Comparison of ENCODE assay signal across 8 mouse cellular contexts in genomic region chr3:121428230-121428629, GRCm38 (mm10). TPM values are rescaled to one million over a fixed set of nuclear protein-coding genes. Genes with fewer than 3 reads are reported as not detected.
DNase-seq lines count a peak whose midpoint lies in the region; ATAC-seq and TF ChIP-seq lines count a peak whose summit lies in the region.

No protein-coding gene starts in this region.

- 6% methylated on average over 8 of the region's 8 CpGs for WGBS in lung, adult 2 months
- WGBS in embryonic facial prominence, embryonic 11.5 days: 11% methylated on average over 8 of the region's 8 CpGs
- 8% methylated on average over 8 of the region's 8 CpGs for WGBS in hindbrain, embryonic 11.5 days
- 12% methylated on average over 8 of the region's 8 CpGs for WGBS in liver, embryonic 11.5 days
- 7% methylated on average over 8 of the region's 8 CpGs for WGBS in stomach, embryonic 15.5 days

- H3K4me1 ChIP-seq in lung, adult 2 months (ENCODE audit: control insufficient read depth, insufficient read depth, low read length): peaks cover 4% of the 10 kb centered on the region
- peaks cover 3% of the 10 kb centered on the region for H3K4me1 ChIP-seq in embryonic facial prominence, embryonic 11.5 days (ENCODE audit: control insufficient read depth, insufficient read depth, low read length)
- no peaks in the 10 kb centered on the region for H3K4me1 ChIP-seq in hindbrain, embryonic 11.5 days (replicated peaks; ENCODE audit: control insufficient read depth, insufficient read depth, low read length)
- peaks cover 21% of the 10 kb centered on the region for H3K4me1 ChIP-seq in liver, embryonic 11.5 days (replicated peaks; ENCODE audit: control insufficient read depth, insufficient read depth, low read length)
- H3K4me1 ChIP-seq in stomach, embryonic 15.5 days: peaks cover 37% of the 10 kb centered on the region; the same call in 1 of the 2 replicates

- H3K9ac ChIP-seq in embryonic facial prominence, embryonic 11.5 days (replicated peaks; ENCODE audit: low read length): peak overlapping the region; percentile 98
- H3K9ac ChIP-seq in hindbrain, embryonic 11.5 days (ENCODE audit: low read depth, low read length): peak overlapping the region; percentile 89
- peak overlapping the region; percentile 90 for H3K9ac ChIP-seq in liver, embryonic 11.5 days (ENCODE audit: low read depth, low read length)
- H3K9ac ChIP-seq in stomach, embryonic 15.5 days: peak overlapping the region; percentile 97; the same call in 1 of the 2 replicates

- peak overlapping the region; percentile 68 for H3K4me2 ChIP-seq in embryonic facial prominence, embryonic 11.5 days (ENCODE audit: low read depth, low read length)
- H3K4me2 ChIP-seq in hindbrain, embryonic 11.5 days (replicated peaks; ENCODE audit: low read depth, low read length): peak overlapping the region; percentile 81
- peak overlapping the region; percentile 82 for H3K4me2 ChIP-seq in liver, embryonic 11.5 days
- H3K4me2 ChIP-seq in stomach, embryonic 15.5 days: peak overlapping the region; percentile 86

- peak overlapping the region; percentile 88; the same call in 1 of the 2 replicates for H3K27ac ChIP-seq in embryonic facial prominence, embryonic 11.5 days (replicated peaks; ENCODE audit: low read depth, low read length)
- H3K27ac ChIP-seq in hindbrain, embryonic 11.5 days (ENCODE audit: low read depth, low read length): peak overlapping the region; percentile 99
- H3K27ac ChIP-seq in liver, embryonic 11.5 days (ENCODE audit: low read depth, low read length): no peak overlapping the region; the same call in 1 of the 2 replicates
- peak overlapping the region; percentile 98 for H3K27ac ChIP-seq in stomach, embryonic 15.5 days

- no peaks in the 10 kb centered on the region for H3K9me3 ChIP-seq in embryonic facial prominence, embryonic 11.5 days (replicated peaks; ENCODE audit: control insufficient read depth, low read length)
- H3K9me3 ChIP-seq in hindbrain, embryonic 11.5 days (ENCODE audit: control insufficient read depth, low read length): no peaks in the 10 kb centered on the region
- H3K9me3 ChIP-seq in liver, embryonic 11.5 days (ENCODE audit: control insufficient read depth, low read length): no peaks in the 10 kb centered on the region
- no peaks in the 10 kb centered on the region for H3K9me3 ChIP-seq in stomach, embryonic 15.5 days

- H3K27me3 ChIP-seq in embryonic facial prominence, embryonic 11.5 days (ENCODE audit: control insufficient read depth, insufficient read depth, low read length): no peaks in the 10 kb centered on the region
- no peaks in the 10 kb centered on the region for H3K27me3 ChIP-seq in hindbrain, embryonic 11.5 days (ENCODE audit: control insufficient read depth, insufficient read depth, low read length)
- H3K27me3 ChIP-seq in liver, embryonic 11.5 days (replicated peaks; ENCODE audit: control insufficient read depth, insufficient read depth, low read length): no peaks in the 10 kb centered on the region
- H3K27me3 ChIP-seq in stomach, embryonic 15.5 days (replicated peaks): no peaks in the 10 kb centered on the region

- H3K36me3 ChIP-seq in embryonic facial prominence, embryonic 11.5 days (replicated peaks; ENCODE audit: control insufficient read depth, insufficient read depth, low read depth, low read length): no peaks in the 10 kb centered on the region
- 0 out of 2 replicates have a peak, but pooled peaks cover 2% of the 10 kb centered on the region for H3K36me3 ChIP-seq in hindbrain, embryonic 11.5 days (ENCODE audit: control insufficient read depth, insufficient read depth, low read length)
- no peaks in the 10 kb centered on the region for H3K36me3 ChIP-seq in liver, embryonic 11.5 days (ENCODE audit: control insufficient read depth, insufficient read depth, low read length)
- no peaks in the 10 kb centered on the region for H3K36me3 ChIP-seq in stomach, embryonic 15.5 days

- no peak for DNase-seq in lung, adult 2 months
- no peak for DNase-seq in lung, postnatal 25 days (ENCODE audit: low spot score)
- DNase-seq in embryonic facial prominence, embryonic 11.5 days (ENCODE audit: low spot score): peak; percentile 29
- peak; percentile 39 for DNase-seq in hindbrain, embryonic 11.5 days (ENCODE audit: low spot score)
- no peak for DNase-seq in liver, embryonic 11.5 days (ENCODE audit: low spot score)
- no peak for DNase-seq in thymus, postnatal 4 days
- DNase-seq in thymus, adult 18-20 months: no peak

- TF ChIP-seq CTCF in lung, adult 2 months (IDR thresholded peaks at IDR 0.05; ENCODE audit: insufficient read depth, low read length): no peak

- ATAC-seq in embryonic facial prominence, embryonic 11.5 days (replicated peaks; ENCODE audit: insufficient number of reproducible peaks, low FRiP score, low TSS enrichment, low read depth): no peak
- ATAC-seq in hindbrain, embryonic 11.5 days (ENCODE audit: low FRiP score): no peak
- ATAC-seq in liver, embryonic 11.5 days (replicated peaks; ENCODE audit: low FRiP score): no peak
- no peak for ATAC-seq in stomach, embryonic 15.5 days (ENCODE audit: insufficient read depth, low FRiP score, low read depth)

- no peak for TF ChIP-seq POLR2A in lung, adult 2 months (IDR thresholded peaks at IDR 0.05; ENCODE audit: borderline replicate concordance, extremely low read depth, low read depth, low read length)

- peak overlapping the region; percentile 88 for H3K4me3 ChIP-seq in lung, adult 2 months (replicated peaks; ENCODE audit: extremely low read depth, low read depth, low read length)
- H3K4me3 ChIP-seq in embryonic facial prominence, embryonic 11.5 days (ENCODE audit: low read depth, low read length): peak overlapping the region; percentile 89
- peak overlapping the region; percentile 78 for H3K4me3 ChIP-seq in hindbrain, embryonic 11.5 days (ENCODE audit: low read depth, low read length)
- peak overlapping the region; percentile 77 for H3K4me3 ChIP-seq in liver, embryonic 11.5 days (ENCODE audit: low read depth, low read length)
- peak overlapping the region; percentile 91 for H3K4me3 ChIP-seq in stomach, embryonic 15.5 days (replicated peaks)

RNA-seq across cellular contexts. Expression of gene Cnn3, which starts 1.9 kb away (rescaled TPM):
- polyA plus RNA-seq in lung, adult 2 months (2012; rRNA removed): 165 and 170 TPM in 2 replicates
- polyA plus RNA-seq in embryonic facial prominence, embryonic 11.5 days (2014; fragmentation: Nextera tagmentation; extraction: Ambion mirVana): 1,087 and 1,113 TPM in 2 replicates
- 1,127 and 1,205 TPM in 2 replicates for polyA plus RNA-seq in hindbrain, embryonic 11.5 days (2014; fragmentation: Nextera tagmentation; extraction: Ambion mirVana)
- polyA plus RNA-seq in liver, embryonic 11.5 days (2014; fragmentation: Nextera tagmentation; extraction: Ambion mirVana): 294 and 295 TPM in 2 replicates
- polyA plus RNA-seq in stomach, embryonic 15.5 days (2015; fragmentation: Nextera tagmentation; extraction: Ambion mirVana): 522 and 525 TPM in 2 replicates

Comparison
In these comparisons a context has a peak if more than half of its experiments do, and no peak if none do; other contexts are left out.
1. DNase-seq: peak in embryonic facial prominence, embryonic 11.5 days (single experiment) and hindbrain, embryonic 11.5 days (single experiment); none in lung, adult 2 months (single experiment), lung, postnatal 25 days (single experiment), liver, embryonic 11.5 days (single experiment), thymus, postnatal 4 days (single experiment) and thymus, adult 18-20 months (0 of 2).
2. Peak in every context shown above with its lines, with median percentiles within 50 percentile points of each other: H3K4me3 ChIP-seq, H3K4me2 ChIP-seq and H3K9ac ChIP-seq.